Mouse (Mus musculus) stomach, postnatal 0 days (tissue): ENCODE measurements at regions not wholly inside any gene's neighbourhood (a gene's known extent, or its start where the extent isn't known, plus 50 kb on each side); places are given as distances from the start of the nearest gene placed in this dataset.

Source experiments
- CTCF ChIP-seq: IDR thresholded peaks from 2 replicates; pipeline ENCODE4 v1.5.1; 2016; ENCODE audit warnings: antibody characterized with exemption, low read depth, mild to moderate bottlenecking, moderate library complexity
- EP300 ChIP-seq: optimal IDR thresholded peaks from 2 replicates; pipeline ENCODE3; 2016; ENCODE audit warnings: antibody characterized with exemption

GRCm38 (mm10) chr6:103859787-103860186, 349.4 kb downstream of the Chl1 start:
- no peak for TF ChIP-seq EP300
- no peak for TF ChIP-seq CTCF
